Mouse (Mus musculus) C2C12 (cell line): ENCODE measurements around the gene Usp3.

Experiments used
- CEBPB ChIP-seq: IDR thresholded peaks from one replicate; pipeline ENCODE4 v1.6.1; 2011; ENCODE audit warnings: low read depth, mild to moderate bottlenecking, control low read depth, moderate library complexity
- CTCF ChIP-seq: IDR thresholded peaks from one replicate; pipeline ENCODE4 v1.5.1; 2011; ENCODE audit not compliant: control insufficient read depth, insufficient read depth, insufficient read length
- MYOG ChIP-seq: IDR thresholded peaks from one replicate; pipeline ENCODE4 v1.6.1; 2011; ENCODE audit not compliant: control insufficient read depth, insufficient read length; ENCODE audit errors: extremely low read depth

- TF ChIP-seq CTCF: no peak
- TF ChIP-seq CEBPB: no peak
- no peak for TF ChIP-seq MYOG
Observed at GRCm38 (mm10) chr9:66515680-66516210, 77.2 kb downstream of the Usp3 start.
